Mouse (Mus musculus) intestine, postnatal 0 days (tissue): Measurements from ENCODE around the gene P3h1. TPM values are rescaled to one million over a fixed set of nuclear protein-coding genes. Genes with fewer than 3 reads are reported as not detected.
"Not testable (repeated sequence)": the region's sequence is repeated elsewhere in the genome, so short reads cannot be mapped to it uniquely, and the experiment has no call there.

Experiments
- ATAC-seq: fragments of 200-750 bp; cut with Nextera tagmentation; 2 replicates; pipeline ENCODE4 v1.8.0; 2017; ENCODE audit warnings: mild to moderate bottlenecking, moderate TSS enrichment, moderate library complexity
- H3K27ac ChIP-seq: fragments of 300-500 bp; sonication (generic); 2 replicates; pipeline ENCODE4 v1.5.1; 2014; ENCODE audit warnings: mild to moderate bottlenecking, low read depth, low read length, moderate library complexity
- H3K27me3 ChIP-seq: fragments of 300-500 bp; sonication (generic); replicated peaks from 2 replicates; pipeline ENCODE4 v1.6.1; 2014; ENCODE audit warnings: low read length, mixed read lengths; ENCODE audit not compliant: control insufficient read depth, insufficient read depth
- H3K36me3 ChIP-seq: fragments of 300-500 bp; sonication (generic); 2 replicates; pipeline ENCODE4 v1.6.1; 2014; ENCODE audit warnings: mild to moderate bottlenecking, moderate library complexity; ENCODE audit not compliant: control insufficient read depth, insufficient read depth
- H3K4me1 ChIP-seq: fragments of 300-500 bp; sonication (generic); replicated peaks from 2 replicates; pipeline ENCODE4 v1.6.1; 2014; ENCODE audit warnings: antibody characterized with exemption, low read length, mixed read lengths; ENCODE audit not compliant: control insufficient read depth, insufficient read depth
- H3K4me2 ChIP-seq: fragments of 300-500 bp; sonication (generic); replicated peaks from 2 replicates; pipeline ENCODE4 v1.6.1; 2014; ENCODE audit warnings: low read depth, mild to moderate bottlenecking, moderate library complexity
- H3K4me3 ChIP-seq: fragments of 300-500 bp; sonication (generic); 2 replicates; pipeline ENCODE4 v1.5.1; 2014; ENCODE audit warnings: low read depth, low read length
- H3K9ac ChIP-seq: fragments of 300-500 bp; sonication (generic); 2 replicates; pipeline ENCODE4 v1.6.1; 2014; ENCODE audit warnings: mild to moderate bottlenecking, low read depth, low read length
- H3K9me3 ChIP-seq: fragments of 300-500 bp; sonication (generic); 2 replicates; pipeline ENCODE4 v1.6.1; 2016; ENCODE audit warnings: mixed run types; ENCODE audit not compliant: control insufficient read depth
- CTCF ChIP-seq: sonication (generic); IDR thresholded peaks from 2 replicates; pipeline ENCODE4 v1.5.1; 2016; ENCODE audit warnings: low read depth, mild to moderate bottlenecking, control low read depth, antibody characterized with exemption, moderate library complexity
- WGBS: fragments of 180-500 bp; shearing (Covaris S2); extraction: QIAGEN DNeasy Blood & Tissue Kit; methylation state at CpG from one replicate; pipeline ENCODE4 v1.1.7; 2014; 5-methylcytosine and 5-hydroxymethylcytosine counted together
- polyA plus RNA-seq: library from polyadenylated mRNA; unstranded; fragments of >200 nt; fragmentation: Nextera tagmentation; extraction: Ambion mirVana; gene quantifications from 2 replicates; pipeline ENCODE4 v1.2.1, GENCODE M21; 2015

Gene P3h1
- polyA plus RNA-seq, 1 experiment from 2014 or later = 12.2 TPM

GRCm38 (mm10) chr4:119275726-119276125, 43.0 kb downstream of the P3h1 start:
- Histone ChIP-seq H3K9me3 (no peaks in the 10 kb centered on the region), H3K27me3 (no peaks in the 10 kb centered on the region), H3K4me3 (no peak overlapping the region), H3K9ac (no peak overlapping the region), H3K27ac (peak overlapping the region; percentile 79), H3K4me2 (no peak overlapping the region), H3K36me3 (peaks cover 74% of the 10 kb centered on the region), H3K4me1 (no peaks in the 10 kb centered on the region)
- 70% methylated on average over 2 of the region's 2 CpGs for WGBS
- no peak for TF ChIP-seq CTCF
- ATAC-seq = no peak

GRCm38 (mm10) chr4:119278784-119279183, 46.1 kb downstream of the P3h1 start:
- WGBS = 65% methylated on average over 15 of the region's 15 CpGs
- not testable (repeated sequence) for H3K4me1 ChIP-seq, H3K4me3 ChIP-seq, H3K27me3 ChIP-seq, H3K9me3 ChIP-seq, H3K9ac ChIP-seq, H3K4me2 ChIP-seq, H3K27ac ChIP-seq, ATAC-seq
- peaks cover 79% of the 10 kb centered on the region for H3K36me3 ChIP-seq

- Histone ChIP-seq H3K27me3 (no peaks in the 10 kb centered on the region), H3K4me3 (no peak overlapping the region), H3K4me1 (0 out of 2 replicates have a peak, but pooled peaks cover 2% of the 10 kb centered on the region), H3K4me2 (peak overlapping the region; percentile 46), H3K27ac (peak overlapping the region; percentile 84), H3K9me3 (no peaks in the 10 kb centered on the region), H3K36me3 (peaks cover 45% of the 10 kb centered on the region), H3K9ac (no peak overlapping the region)
- TF ChIP-seq CTCF = no peak
- peak; percentile 88 for ATAC-seq
- WGBS = 31% methylated on average over 1 of the region's 1 CpGs
Measured at GRCm38 (mm10) chr4:119284861-119285260, 52.1 kb downstream of the P3h1 start.

- ATAC-seq = peak; percentile 93
- Histone ChIP-seq H3K4me1 (0 out of 2 replicates have a peak, but pooled peaks cover 2% of the 10 kb centered on the region), H3K9me3 (no peaks in the 10 kb centered on the region), H3K36me3 (peaks cover 41% of the 10 kb centered on the region), H3K27me3 (no peaks in the 10 kb centered on the region), H3K9ac (no peak overlapping the region), H3K4me3 (no peak overlapping the region), H3K4me2 (peak overlapping the region; percentile 46), H3K27ac (peak overlapping the region; percentile 84)
- 21% methylated on average over 2 of the region's 2 CpGs for WGBS
- TF ChIP-seq CTCF = no peak
Measured at GRCm38 (mm10) chr4:119285336-119285735, 52.6 kb downstream of the P3h1 start.

GRCm38 (mm10) chr4:119291921-119292320, 59.2 kb downstream of the P3h1 start:
- H3K9ac ChIP-seq = 0 out of 2 replicates have a peak overlapping the region, but pooled peaks have one; percentile 89

GRCm38 (mm10) chr4:119292771-119293573, 60.3 kb downstream of the P3h1 start:
- WGBS = under 1% methylated on average over 24 of the region's 24 CpGs
- peaks cover 6% of the 10 kb centered on the region; the same call in 1 of the 2 replicates for H3K4me1 ChIP-seq
- H3K27me3 ChIP-seq = no peaks in the 10 kb centered on the region
- no peak for ATAC-seq
- peaks cover 2% of the 10 kb centered on the region; the same call in 1 of the 2 replicates for H3K36me3 ChIP-seq
- no peaks in the 10 kb centered on the region for H3K9me3 ChIP-seq
- H3K9ac ChIP-seq = peak overlapping the region; percentile 89
- no peak for TF ChIP-seq CTCF
- H3K4me3 ChIP-seq = peak overlapping the region; percentile 93
- H3K4me2 ChIP-seq = peak overlapping the region; percentile 90
- peak overlapping the region; percentile 87 for H3K27ac ChIP-seq

More at GRCm38 (mm10) chr4:119291921-119292320, 59.2 kb downstream of the P3h1 start:
- H3K4me2 ChIP-seq = peak overlapping the region; percentile 90
- H3K27me3 ChIP-seq = no peaks in the 10 kb centered on the region
- TF ChIP-seq CTCF = no peak
- H3K4me1 ChIP-seq = peaks cover 8% of the 10 kb centered on the region; the same call in 1 of the 2 replicates
- no peak overlapping the region for H3K27ac ChIP-seq
- ATAC-seq = no peak
- peak overlapping the region; percentile 93 for H3K4me3 ChIP-seq
- H3K9me3 ChIP-seq = no peaks in the 10 kb centered on the region
- peaks cover 5% of the 10 kb centered on the region; the same call in 1 of the 2 replicates for H3K36me3 ChIP-seq
- WGBS = 63% methylated on average over 1 of the region's 1 CpGs
